Mouse (Mus musculus) liver, embryonic 16.5 days (tissue): ENCODE measurements around the gene Rhox2b. TPM values are rescaled to one million over a fixed set of nuclear protein-coding genes. Genes with fewer than 3 reads are reported as not detected.
"Not testable (repeated sequence)": the region's sequence is repeated elsewhere in the genome, so short reads cannot be mapped to it uniquely, and the experiment has no call there.

Experiments
- ATAC-seq: fragments of 200-750 bp; cut with Nextera tagmentation; 2 replicates; pipeline ENCODE4 v1.8.0; 2017; ENCODE audit warnings: low read depth, mild to moderate bottlenecking, moderate number of reproducible peaks, moderate library complexity
- H3K27ac ChIP-seq: fragments of 300-500 bp; sonication (generic); 2 replicates; pipeline ENCODE4 v1.5.1; 2014; ENCODE audit warnings: mild to moderate bottlenecking, low read length
- H3K27me3 ChIP-seq: fragments of 300-500 bp; sonication (generic); 2 replicates; pipeline ENCODE4 v1.6.1; 2014; ENCODE audit warnings: low read depth, low read length, mixed read lengths; ENCODE audit not compliant: control insufficient read depth, insufficient read depth
- H3K36me3 ChIP-seq: fragments of 300-500 bp; sonication (generic); 2 replicates; pipeline ENCODE4 v1.6.1; 2014; ENCODE audit warnings: mild to moderate bottlenecking; ENCODE audit not compliant: control insufficient read depth, insufficient read depth
- H3K4me1 ChIP-seq: fragments of 300-500 bp; sonication (generic); 2 replicates; pipeline ENCODE4 v1.6.1; 2014; ENCODE audit warnings: low read depth, low read length, mixed read lengths; ENCODE audit not compliant: control insufficient read depth
- H3K4me2 ChIP-seq: fragments of 300-500 bp; sonication (generic); 2 replicates; pipeline ENCODE4 v1.6.1; 2014; ENCODE audit warnings: low read depth, low read length, mixed read lengths
- H3K4me3 ChIP-seq: fragments of 300-500 bp; sonication (generic); 2 replicates; pipeline ENCODE4 v1.5.1; 2014; ENCODE audit warnings: low read depth, mild to moderate bottlenecking, low read length
- H3K9ac ChIP-seq: fragments of 300-500 bp; sonication (generic); 2 replicates; pipeline ENCODE4 v1.6.1; 2014; ENCODE audit warnings: low read depth, low read length
- H3K9me3 ChIP-seq: fragments of 300-500 bp; sonication (generic); replicated peaks from 2 replicates; pipeline ENCODE4 v1.6.1; 2016; ENCODE audit warnings: low read length; ENCODE audit not compliant: control insufficient read depth
- WGBS: fragments of 180-500 bp; shearing (Covaris S2); extraction: QIAGEN DNeasy Blood & Tissue Kit; methylation state at CpG from one replicate; pipeline ENCODE4 v1.1.7; 2014; ENCODE audit not compliant: insufficient replicate concordance; 5-methylcytosine and 5-hydroxymethylcytosine counted together
- polyA plus RNA-seq: library from polyadenylated mRNA; unstranded; fragments of >200 nt; fragmentation: Nextera tagmentation; extraction: Ambion mirVana; gene quantifications from 2 replicates; pipeline ENCODE4 v1.2.1, GENCODE M21; 2015

Rhox2b gene
- polyA plus RNA-seq: not detected in 2 replicates

DNA sequence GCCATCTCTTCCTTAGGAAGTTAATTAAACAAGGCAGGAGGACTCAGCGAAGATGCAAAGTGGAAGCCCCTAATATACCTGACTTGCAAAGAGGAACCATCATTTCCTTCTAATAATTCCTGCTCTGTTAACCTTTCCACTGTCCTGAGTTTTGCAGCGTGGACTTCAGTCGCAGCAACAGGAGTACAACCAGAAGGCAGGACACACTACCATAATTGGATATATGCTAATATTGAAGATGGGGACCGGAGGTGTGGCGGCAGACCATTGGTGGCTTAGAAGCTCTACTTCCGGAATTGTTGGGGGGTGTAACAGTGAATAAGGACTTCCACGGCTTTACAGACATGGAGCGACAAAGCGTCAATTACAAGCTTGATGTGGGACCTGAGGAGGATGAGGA, at the start of gene Rhox2b:
TSS of gene Rhox2b (plus strand) at position 301 of the 400 bp plus-strand sequence.
- not testable (repeated sequence) for H3K27me3 ChIP-seq, ATAC-seq, H3K4me3 ChIP-seq, H3K4me1 ChIP-seq, H3K9ac ChIP-seq, H3K4me2 ChIP-seq, H3K36me3 ChIP-seq, H3K9me3 ChIP-seq, H3K27ac ChIP-seq
- WGBS: no CpG with 5 or more reads among the region's 9 CpGs

DNA sequence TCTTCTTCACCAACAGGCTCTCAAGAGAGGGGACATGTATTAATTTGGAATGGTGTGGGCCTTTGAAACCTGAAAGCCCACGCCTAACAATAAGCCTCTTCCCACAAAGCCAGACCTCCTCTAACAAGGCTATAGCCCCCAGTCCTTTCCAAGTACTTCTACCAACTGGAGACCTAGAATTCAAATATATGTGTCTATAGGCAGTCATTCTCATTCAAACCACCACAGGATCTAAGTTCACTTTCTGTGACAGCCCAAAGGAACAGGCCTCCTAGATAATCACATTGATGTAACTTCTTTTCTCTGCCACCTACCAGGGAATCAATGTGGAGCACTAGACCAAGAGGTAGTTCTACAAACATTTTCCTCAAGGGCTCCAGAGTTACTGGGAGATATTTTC, 32.1 kb upstream of the Rhox2b start, which contains the start of gene Rhox3a2:
TSS of gene Rhox3a2 (plus strand) at position 301 of the 400 bp plus-strand sequence.
- H3K9ac ChIP-seq, H3K4me3 ChIP-seq, H3K4me2 ChIP-seq, H3K27ac ChIP-seq, H3K4me1 ChIP-seq, H3K36me3 ChIP-seq, H3K27me3 ChIP-seq, ATAC-seq, H3K9me3 ChIP-seq: not testable (repeated sequence)
- WGBS: no CpG with 5 or more reads among the region's 1 CpGs

DNA sequence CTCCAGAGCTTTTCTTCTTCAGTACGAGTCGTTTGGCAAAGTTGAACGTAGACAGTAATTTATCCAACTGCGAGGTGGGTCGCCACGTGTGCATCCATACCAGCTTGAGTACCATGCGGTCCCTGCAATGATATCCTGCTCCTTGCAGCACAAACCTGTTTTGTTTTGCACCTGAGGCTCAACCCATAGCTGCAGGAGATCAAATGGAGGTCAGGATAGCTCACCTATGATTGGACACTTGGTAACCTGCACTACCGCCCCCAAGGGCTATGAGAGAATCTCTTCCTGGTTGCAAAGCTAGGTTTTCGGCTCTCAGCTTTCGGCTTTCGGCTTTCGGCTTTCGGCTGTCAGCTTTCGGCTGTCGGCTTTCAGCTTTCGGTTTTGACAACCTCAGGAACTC, 21.3 kb upstream of the Rhox2b start, which contains the start of gene Rhox4a2:
TSS of gene Rhox4a2 (plus strand) at position 301 of the 400 bp plus-strand sequence.
- ATAC-seq, H3K9me3 ChIP-seq, H3K27me3 ChIP-seq, H3K4me1 ChIP-seq, H3K27ac ChIP-seq, H3K9ac ChIP-seq, H3K4me2 ChIP-seq, H3K36me3 ChIP-seq, H3K4me3 ChIP-seq: not testable (repeated sequence)
- 88% methylated on average over 8 of the region's 16 CpGs for WGBS

- not testable (repeated sequence) for H3K36me3 ChIP-seq, H3K9ac ChIP-seq, H3K27ac ChIP-seq, H3K9me3 ChIP-seq, H3K4me1 ChIP-seq, H3K4me3 ChIP-seq, H3K27me3 ChIP-seq, ATAC-seq, H3K4me2 ChIP-seq
- WGBS: 68% methylated on average over 14 of the region's 15 CpGs
These were observed 20.3 kb downstream of the Rhox2b start, which contains the start of gene Rhox4b for GRCm38 (mm10) chrX:37432194-37432593. Gene Rhox4b (plus strand): TSS chrX:37432494.

- not testable (repeated sequence) for H3K4me1 ChIP-seq, H3K4me3 ChIP-seq, H3K36me3 ChIP-seq, H3K9me3 ChIP-seq, ATAC-seq, H3K9ac ChIP-seq, H3K27me3 ChIP-seq, H3K27ac ChIP-seq, H3K4me2 ChIP-seq
- WGBS: 86% methylated on average over 7 of the region's 10 CpGs
These were observed 41.5 kb downstream of the Rhox2b start, which contains the start of gene Rhox2c for GRCm38 (mm10) chrX:37453380-37453779. Gene Rhox2c (plus strand): TSS chrX:37453680.

DNA sequence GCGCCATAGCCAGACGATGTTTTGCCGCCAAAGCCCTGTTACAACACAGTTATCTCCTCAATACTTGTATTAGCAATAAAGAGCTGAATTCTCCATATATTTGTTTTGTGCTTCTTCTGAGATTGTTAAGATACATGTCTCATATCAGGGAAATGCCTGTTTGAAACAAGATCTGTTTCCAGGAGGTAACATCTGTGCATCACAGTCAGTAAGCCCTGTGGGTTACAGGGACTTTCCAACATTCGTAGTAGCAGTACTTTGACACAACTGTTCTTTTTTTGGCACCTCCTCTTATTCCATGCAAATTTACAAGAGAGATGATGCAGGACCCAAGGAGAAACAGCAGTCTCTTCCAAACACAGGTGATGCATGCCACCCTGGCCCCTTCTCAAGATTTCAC, 46.4 kb downstream of the Rhox2b start, which contains the start of gene Rhox3c:
TSS of gene Rhox3c (plus strand) at position 301 of the 400 bp plus-strand sequence.
- H3K4me3 ChIP-seq, H3K9ac ChIP-seq, H3K36me3 ChIP-seq, H3K27ac ChIP-seq, H3K4me1 ChIP-seq, H3K27me3 ChIP-seq, ATAC-seq, H3K9me3 ChIP-seq, H3K4me2 ChIP-seq: not testable (repeated sequence)
- 62% methylated on average over 3 of the region's 4 CpGs for WGBS

Other genes starting within 250 kb of the Rhox2b start
- 0.05 TPM in 1 of 2 replicates, not detected in the other for gene Akap14, start 243.2 kb upstream of the Rhox2b start, polyA plus RNA-seq
- 213 and 241 TPM in 2 replicates for gene Ndufa1, start 220.9 kb upstream of the Rhox2b start, polyA plus RNA-seq
- gene Rnf113a1, start 220.8 kb upstream of the Rhox2b start, polyA plus RNA-seq: 2.2 and 2.4 TPM in 2 replicates
- gene Gm9, start 201.0 kb upstream of the Rhox2b start, polyA plus RNA-seq: not detected in 2 replicates
- gene Rhox1, start 189.8 kb upstream of the Rhox2b start, polyA plus RNA-seq: not detected in 2 replicates
- gene Rhox2a, start 167.1 kb upstream of the Rhox2b start, polyA plus RNA-seq: not detected in 2 replicates
- gene Rhox3a, start 162.1 kb upstream of the Rhox2b start, polyA plus RNA-seq: not detected in 2 replicates
- not detected in 2 replicates for gene Rhox4a, start 146.7 kb upstream of the Rhox2b start, polyA plus RNA-seq
- not detected in 2 replicates for gene Rhox3a2, start 32.0 kb upstream of the Rhox2b start, polyA plus RNA-seq
- not detected in 2 replicates for gene Rhox4a2, start 21.2 kb upstream of the Rhox2b start, polyA plus RNA-seq
- gene Rhox4b, start 20.4 kb downstream of the Rhox2b start, polyA plus RNA-seq: not detected in 2 replicates
- not detected in 2 replicates for gene Rhox2c, start 41.6 kb downstream of the Rhox2b start, polyA plus RNA-seq
- gene Rhox3c, start 46.5 kb downstream of the Rhox2b start, polyA plus RNA-seq: not detected in 2 replicates
- gene Rhox4c, start 68.3 kb downstream of the Rhox2b start, polyA plus RNA-seq: not detected in 2 replicates
- not detected in 2 replicates for gene Rhox2d, start 81.4 kb downstream of the Rhox2b start, polyA plus RNA-seq
- not detected in 2 replicates for gene Rhox4d, start 102.3 kb downstream of the Rhox2b start, polyA plus RNA-seq
- gene Rhox2e, start 118.4 kb downstream of the Rhox2b start, polyA plus RNA-seq: not detected in 2 replicates
- not detected in 2 replicates for gene Rhox3e, start 130.0 kb downstream of the Rhox2b start, polyA plus RNA-seq
- gene Rhox4e, start 145.3 kb downstream of the Rhox2b start, polyA plus RNA-seq: not detected in 2 replicates
- gene Rhox2f, start 159.3 kb downstream of the Rhox2b start, polyA plus RNA-seq: not detected in 2 replicates
- gene Rhox3f, start 168.9 kb downstream of the Rhox2b start, polyA plus RNA-seq: not detected in 2 replicates
- not detected in 2 replicates for gene Rhox4f, start 195.6 kb downstream of the Rhox2b start, polyA plus RNA-seq
- gene Rhox3g, start 216.5 kb downstream of the Rhox2b start, polyA plus RNA-seq: not detected in 2 replicates
- gene Rhox2g, start 231.4 kb downstream of the Rhox2b start, polyA plus RNA-seq: not detected in 2 replicates
- not detected in 2 replicates for gene Rhox4g, start 239.3 kb downstream of the Rhox2b start, polyA plus RNA-seq